Mouse (Mus musculus) embryonic facial prominence, embryonic 14.5 days (tissue): ENCODE measurements around the gene Gm826. TPM values are rescaled to one million over a fixed set of nuclear protein-coding genes. Genes with fewer than 3 reads are reported as not detected.

Experiments used
- ATAC-seq: fragments of 200-750 bp; cut with Nextera tagmentation; 2 replicates; pipeline ENCODE4 v1.8.0; 2017; ENCODE audit warnings: low read depth, moderate number of reproducible peaks, moderate TSS enrichment
- DNase-seq: peaks from one replicate; pipeline ENCODE4 v3.0.0-alpha.2; 2015; ENCODE audit warnings: low spot score
- H3K27ac ChIP-seq: fragments of 300-500 bp; sonication (generic); replicated peaks from 2 replicates; pipeline ENCODE4 v1.5.1; 2014; ENCODE audit warnings: low read depth, mild to moderate bottlenecking, low read length, moderate library complexity
- H3K27me3 ChIP-seq: fragments of 300-500 bp; sonication (generic); replicated peaks from 2 replicates; pipeline ENCODE4 v1.6.1; 2014; ENCODE audit warnings: low read length; ENCODE audit not compliant: control insufficient read depth, insufficient read depth
- H3K36me3 ChIP-seq: fragments of 300-500 bp; sonication (generic); 2 replicates; pipeline ENCODE4 v1.6.1; 2014; ENCODE audit warnings: low read length, mixed read lengths; ENCODE audit not compliant: control insufficient read depth, insufficient read depth
- H3K4me1 ChIP-seq: fragments of 300-500 bp; sonication (generic); 2 replicates; pipeline ENCODE4 v1.6.1; 2014; ENCODE audit warnings: antibody characterized with exemption, low read length; ENCODE audit not compliant: control insufficient read depth, insufficient read depth
- H3K4me2 ChIP-seq: fragments of 300-500 bp; sonication (generic); 2 replicates; pipeline ENCODE4 v1.6.1; 2014; ENCODE audit warnings: low read depth, mild to moderate bottlenecking, low read length, moderate library complexity, mixed read lengths
- H3K4me3 ChIP-seq: fragments of 300-500 bp; sonication (generic); 2 replicates; pipeline ENCODE4 v1.5.1; 2014; ENCODE audit warnings: low read depth, mild to moderate bottlenecking, low read length
- H3K9ac ChIP-seq: fragments of 300-500 bp; sonication (generic); 2 replicates; pipeline ENCODE4 v1.6.1; 2014; ENCODE audit warnings: low read depth, mild to moderate bottlenecking, low read length, moderate library complexity, mixed read lengths
- H3K9me3 ChIP-seq: fragments of 300-500 bp; sonication (generic); 2 replicates; pipeline ENCODE4 v1.6.1; 2016; ENCODE audit warnings: low read length; ENCODE audit not compliant: control insufficient read depth
- WGBS: fragments of 180-500 bp; shearing (Covaris S2); extraction: QIAGEN DNeasy Blood & Tissue Kit; methylation state at CpG from one replicate; pipeline ENCODE4 v1.1.7; 2014; 5-methylcytosine and 5-hydroxymethylcytosine counted together
- polyA plus RNA-seq: library from polyadenylated mRNA; unstranded; fragments of >200 nt; fragmentation: Nextera tagmentation; extraction: Ambion mirVana; gene quantifications from 2 replicates; pipeline ENCODE4 v1.2.1, GENCODE M21; 2014

Gm826 gene
- polyA plus RNA-seq, 1 experiment from 2014 or later, result 0.22 TPM

DNA sequence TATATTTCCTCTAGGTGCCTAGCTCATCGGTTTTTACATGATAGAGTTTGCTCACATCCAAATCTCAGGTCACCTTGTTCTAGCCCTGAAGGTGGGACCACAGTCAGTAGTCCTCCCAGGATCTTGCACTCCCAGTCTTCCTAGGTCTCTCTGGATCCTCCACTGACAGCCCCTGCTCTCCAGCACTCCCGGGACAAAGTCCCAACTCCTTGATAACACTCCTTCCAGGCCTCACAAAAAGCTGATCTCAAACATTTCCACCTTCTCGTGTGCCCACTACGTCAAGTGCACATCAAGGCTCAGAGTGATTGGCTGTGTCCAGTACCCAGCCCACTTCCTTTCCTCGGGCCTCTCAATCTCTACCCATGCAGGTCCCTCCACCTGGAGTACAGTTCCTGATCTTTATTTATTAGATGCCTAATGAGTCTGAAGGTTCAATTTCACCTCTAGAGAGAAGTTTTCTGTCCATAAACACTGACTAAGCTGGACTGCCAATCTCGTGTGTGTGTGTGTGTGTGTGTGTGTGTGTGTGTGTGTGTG, 8.8 kb downstream of the Gm826 start:
- ATAC-seq, result no peak
- Histone ChIP-seq H3K4me3 (no peak overlapping the region), H3K36me3 (no peaks in the 10 kb centered on the region), H3K27me3 (no peaks in the 10 kb centered on the region), H3K9ac (no peak overlapping the region), H3K27ac (no peak overlapping the region), H3K4me2 (no peak overlapping the region), H3K4me1 (peaks cover 7% of the 10 kb centered on the region; the same call in 1 of the 2 replicates), H3K9me3 (no peaks in the 10 kb centered on the region)
- DNase-seq, result no peak
- 79% methylated on average over 6 of the region's 6 CpGs for WGBS

DNA sequence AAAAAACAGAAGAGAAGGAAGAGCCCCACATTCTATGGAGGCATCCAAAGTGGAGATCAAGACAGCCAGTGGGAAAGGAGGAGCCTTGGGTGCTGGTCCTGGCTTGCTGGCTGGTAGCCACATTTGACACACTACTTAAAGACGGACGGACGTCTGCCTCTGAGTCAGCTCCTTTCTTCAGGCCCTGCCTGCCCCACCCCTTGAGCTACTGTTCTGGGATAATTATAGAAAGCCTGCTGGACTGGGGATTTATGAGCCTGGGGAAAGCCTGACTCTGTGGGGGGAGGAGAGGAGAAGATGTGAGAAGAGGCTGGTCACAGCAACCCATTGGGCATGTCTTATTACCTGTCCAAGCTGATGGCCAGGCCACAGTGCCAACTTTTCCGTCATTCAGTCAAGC, 12.1 kb downstream of the Gm826 start:
- H3K9me3 ChIP-seq, result no peaks in the 10 kb centered on the region
- ATAC-seq, result no peak
- H3K27me3 ChIP-seq, result no peaks in the 10 kb centered on the region
- peaks cover 7% of the 10 kb centered on the region; the same call in 1 of the 2 replicates for H3K4me1 ChIP-seq
- H3K27ac ChIP-seq, result no peak overlapping the region
- peak; percentile 31 for DNase-seq
- H3K4me3 ChIP-seq, result no peak overlapping the region
- no peak overlapping the region for H3K4me2 ChIP-seq
- no peaks in the 10 kb centered on the region for H3K36me3 ChIP-seq
- 40% methylated on average over 4 of the region's 4 CpGs for WGBS
- no peak overlapping the region for H3K9ac ChIP-seq

DNA sequence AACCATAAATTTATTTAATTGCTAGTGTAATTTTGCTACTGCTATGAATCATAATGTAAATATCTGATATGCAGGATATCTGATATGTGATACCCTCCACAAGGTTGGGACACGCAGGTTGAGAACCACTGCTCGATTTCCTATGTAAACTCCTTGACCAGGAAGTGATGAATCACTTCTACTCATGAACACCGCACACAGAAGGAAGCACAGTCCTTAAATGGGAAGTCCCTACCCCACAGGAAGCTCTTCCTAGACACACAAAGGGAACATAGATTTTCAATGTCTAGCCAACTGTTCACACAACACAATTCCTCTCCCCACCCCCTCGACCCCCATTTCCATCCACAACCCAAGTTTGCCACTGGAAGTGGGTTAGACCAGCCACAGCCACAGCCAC, 15.7 kb downstream of the Gm826 start:
- no peaks in the 10 kb centered on the region for H3K27me3 ChIP-seq

DNA sequence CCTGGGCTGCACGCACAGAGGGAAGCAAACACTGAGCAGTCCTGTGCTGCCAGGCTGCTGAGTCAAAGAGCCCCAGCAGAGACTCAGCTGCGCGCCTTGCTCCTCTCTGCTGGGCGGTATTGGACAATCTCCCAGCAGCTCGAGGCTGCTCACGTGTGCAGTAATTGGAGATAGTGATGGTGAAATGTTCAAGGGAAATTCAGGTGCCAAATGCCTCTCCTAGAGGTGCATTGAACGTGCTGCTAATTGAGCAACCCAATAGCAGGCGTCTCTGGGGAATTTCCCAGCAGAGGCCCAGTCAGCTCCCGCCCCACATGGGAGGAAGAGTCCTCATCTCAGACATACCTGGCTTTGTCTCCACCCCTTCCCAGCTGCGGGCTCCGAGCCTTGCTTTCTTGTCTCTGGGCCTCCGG, 20.4 kb downstream of the Gm826 start:
- ATAC-seq (peak; percentile 91), DNase-seq (peak; percentile 84)
- no peaks in the 10 kb centered on the region for H3K4me1 ChIP-seq
- H3K36me3 ChIP-seq, result no peaks in the 10 kb centered on the region
- H3K4me2 ChIP-seq, result no peak overlapping the region
- H3K4me3 ChIP-seq, result no peak overlapping the region
- WGBS, result 28% methylated on average over 12 of the region's 12 CpGs
- no peak overlapping the region for H3K27ac ChIP-seq
- no peaks in the 10 kb centered on the region for H3K27me3 ChIP-seq
- H3K9ac ChIP-seq, result no peak overlapping the region
- no peaks in the 10 kb centered on the region for H3K9me3 ChIP-seq

More for the DNA sequence above, 15.7 kb downstream of the Gm826 start:
- H3K27ac ChIP-seq, result no peak overlapping the region
- no peak for ATAC-seq
- peak; percentile 4 for DNase-seq
- H3K4me2 ChIP-seq, result no peak overlapping the region
- no peak overlapping the region for H3K9ac ChIP-seq
- H3K9me3 ChIP-seq, result no peaks in the 10 kb centered on the region
- 60% methylated on average over 4 of the region's 4 CpGs for WGBS
- no peak overlapping the region for H3K4me3 ChIP-seq
- peaks cover 7% of the 10 kb centered on the region; the same call in 1 of the 2 replicates for H3K4me1 ChIP-seq
- no peaks in the 10 kb centered on the region for H3K36me3 ChIP-seq

DNA sequence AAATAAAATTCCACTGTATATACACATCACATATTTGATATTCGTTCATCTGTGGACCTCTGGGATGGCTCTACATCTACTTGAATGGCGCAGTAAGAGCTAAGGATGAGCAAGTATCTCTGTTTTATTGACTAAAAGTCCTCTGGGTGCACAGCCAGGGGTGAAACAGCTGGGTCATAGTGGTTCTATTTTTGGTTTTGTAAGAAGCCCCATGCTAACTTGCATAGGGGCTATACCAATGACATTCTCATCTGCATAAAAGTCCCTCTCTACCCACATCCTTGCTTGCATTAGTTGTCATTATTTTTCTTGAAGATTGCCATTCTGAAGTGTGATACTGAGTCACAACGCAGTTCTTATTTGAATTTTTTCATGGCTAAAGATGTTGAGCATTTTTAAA, 28.9 kb downstream of the Gm826 start:
- Histone ChIP-seq H3K36me3 (no peaks in the 10 kb centered on the region), H3K4me2 (no peak overlapping the region), H3K27ac (no peak overlapping the region), H3K4me3 (no peak overlapping the region), H3K9ac (no peak overlapping the region), H3K27me3 (no peaks in the 10 kb centered on the region), H3K9me3 (no peaks in the 10 kb centered on the region), H3K4me1 (no peaks in the 10 kb centered on the region)
- DNase-seq (no peak), ATAC-seq (no peak)
- 89% methylated on average over 3 of the region's 3 CpGs for WGBS

DNA sequence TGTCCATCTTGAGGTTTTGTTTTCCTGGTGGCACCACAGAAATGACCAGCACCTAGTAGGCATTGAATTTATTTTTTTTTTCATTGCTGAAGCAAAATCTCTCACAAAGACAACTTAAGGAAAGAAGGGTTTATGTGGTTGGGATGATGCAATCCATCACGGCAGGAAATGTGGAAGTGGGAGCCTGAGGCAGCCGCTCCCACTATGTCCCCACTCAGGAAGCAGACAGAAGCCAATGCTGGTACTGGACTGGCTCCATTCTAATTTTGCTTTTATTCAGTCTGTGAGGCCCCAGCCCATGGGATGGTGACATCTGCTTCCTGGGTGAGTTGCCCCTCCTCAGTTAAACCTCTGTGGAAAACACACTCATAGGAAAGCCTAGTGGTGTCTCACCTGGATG, 30.0 kb downstream of the Gm826 start:
- H3K36me3 ChIP-seq, result no peaks in the 10 kb centered on the region
- H3K9ac ChIP-seq, result no peak overlapping the region
- H3K9me3 ChIP-seq, result no peaks in the 10 kb centered on the region
- WGBS, result 80% methylated on average over 2 of the region's 2 CpGs
- ATAC-seq, result no peak
- no peak for DNase-seq
- H3K4me2 ChIP-seq, result no peak overlapping the region
- H3K4me3 ChIP-seq, result no peak overlapping the region
- H3K27ac ChIP-seq, result no peak overlapping the region
- no peaks in the 10 kb centered on the region for H3K27me3 ChIP-seq
- no peaks in the 10 kb centered on the region for H3K4me1 ChIP-seq

DNA sequence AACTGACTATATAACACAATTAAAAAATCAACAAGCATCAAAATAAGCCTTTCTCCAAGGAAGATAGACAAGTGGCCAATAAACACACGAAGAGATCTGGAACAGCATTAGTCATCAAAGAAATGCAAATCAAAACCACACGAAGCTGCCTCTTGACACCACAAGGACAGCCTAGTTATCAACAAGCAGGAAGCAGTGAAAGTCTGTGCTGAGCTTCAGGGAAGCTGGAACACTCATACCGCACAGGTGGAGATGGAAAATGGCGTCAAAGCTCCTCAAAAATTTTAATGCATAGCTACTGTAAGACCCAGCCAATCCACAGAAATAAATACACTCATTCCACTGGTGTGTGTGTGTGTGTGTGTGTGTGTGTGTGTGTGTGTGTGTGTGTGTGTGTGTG, 31.9 kb downstream of the Gm826 start:
- Histone ChIP-seq H3K9me3 (no peaks in the 10 kb centered on the region), H3K27ac (no peak overlapping the region), H3K4me2 (no peak overlapping the region), H3K27me3 (no peaks in the 10 kb centered on the region), H3K36me3 (no peaks in the 10 kb centered on the region), H3K4me3 (no peak overlapping the region), H3K4me1 (no peaks in the 10 kb centered on the region), H3K9ac (no peak overlapping the region)
- 63% methylated on average over 4 of the region's 4 CpGs for WGBS
- no peak for ATAC-seq
- no peak for DNase-seq

DNA sequence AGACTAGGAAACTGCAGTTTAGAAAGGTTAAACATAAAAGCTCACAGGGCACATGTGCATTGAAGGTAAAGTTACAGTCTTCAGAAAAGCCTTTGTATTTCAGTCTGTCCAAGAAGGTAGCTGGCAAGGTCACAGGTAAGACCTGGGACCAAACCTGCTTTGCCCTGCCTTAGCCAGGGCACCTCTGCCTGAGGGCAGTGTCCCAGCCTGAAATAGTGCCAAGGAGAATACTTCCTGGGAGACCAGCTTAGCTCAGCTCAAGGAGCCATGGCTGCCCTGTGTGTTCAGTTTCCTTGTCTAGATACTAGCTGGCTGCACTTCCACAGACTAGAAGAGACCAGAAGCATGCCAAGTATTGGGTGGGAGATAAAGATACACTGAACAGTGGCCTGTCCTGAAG, 35.4 kb downstream of the Gm826 start:
- Histone ChIP-seq H3K27ac (no peak overlapping the region), H3K4me3 (no peak overlapping the region), H3K36me3 (no peaks in the 10 kb centered on the region), H3K27me3 (no peaks in the 10 kb centered on the region), H3K4me1 (no peaks in the 10 kb centered on the region), H3K9ac (no peak overlapping the region), H3K9me3 (no peaks in the 10 kb centered on the region), H3K4me2 (no peak overlapping the region)
- DNase-seq (no peak), ATAC-seq (no peak)

DNA sequence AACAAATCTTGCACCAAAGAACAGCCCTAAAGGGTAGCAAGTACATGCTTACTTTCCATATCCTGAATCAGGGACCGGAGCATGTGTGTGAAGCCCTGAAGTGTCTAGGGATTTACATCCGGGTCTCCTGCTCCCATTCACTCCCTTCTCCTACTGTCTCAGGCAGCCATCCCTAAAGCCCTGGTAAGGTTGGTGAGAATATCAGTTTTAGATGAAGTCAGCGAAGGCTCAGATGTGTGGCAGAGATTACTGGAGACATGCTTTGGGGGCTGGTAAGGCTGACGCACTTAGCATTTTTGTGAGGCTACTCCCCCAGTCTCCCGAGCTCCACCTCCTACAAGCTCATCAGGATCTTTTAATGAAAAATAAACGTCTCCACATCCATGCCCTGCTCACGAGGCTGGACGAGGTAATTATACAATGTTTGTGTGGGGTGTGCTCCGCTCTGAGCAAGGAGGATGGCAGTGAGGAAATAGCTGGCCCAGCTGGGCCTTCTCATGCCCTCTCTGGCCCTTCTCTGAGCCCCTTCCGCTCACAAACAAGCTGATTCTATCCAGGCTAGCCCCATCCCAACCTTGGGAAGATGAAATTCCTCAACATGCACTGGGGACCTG, 45.3 kb downstream of the Gm826 start:
- DNase-seq (no peak), ATAC-seq (no peak)
- Histone ChIP-seq H3K27ac (no peak overlapping the region), H3K4me3 (no peak overlapping the region), H3K4me2 (no peak overlapping the region), H3K9me3 (no peaks in the 10 kb centered on the region), H3K36me3 (no peaks in the 10 kb centered on the region), H3K9ac (no peak overlapping the region), H3K4me1 (no peaks in the 10 kb centered on the region), H3K27me3 (no peaks in the 10 kb centered on the region)
- WGBS, result 60% methylated on average over 10 of the region's 10 CpGs
